Mouse (Mus musculus) myocyte (in vitro differentiated cells): ENCODE measurements around the gene Ddost. TPM values are rescaled to one million over a fixed set of nuclear protein-coding genes. Genes with fewer than 3 reads are reported as not detected.
A peak's percentile ranks its signal among the peaks of the same experiment; 100 is the strongest.

Experiments used
- H3K27me3 ChIP-seq: one replicate; pipeline ENCODE4 v1.6.1; 2011; ENCODE audit not compliant: control insufficient read depth, insufficient read depth, insufficient read length
- H3K36me3 ChIP-seq: one replicate; pipeline ENCODE4 v1.6.1; 2011; ENCODE audit not compliant: control insufficient read depth, insufficient read depth
- H3K4me2 ChIP-seq: one replicate; pipeline ENCODE4 v1.6.1; 2011; ENCODE audit warnings: low read depth, control low read depth
- H3K4me3 ChIP-seq: one replicate; pipeline ENCODE4 v1.5.1; 2011; ENCODE audit warnings: mild to moderate bottlenecking, control low read depth, moderate library complexity
- H3K79me2 ChIP-seq: one replicate; pipeline ENCODE4 v1.6.1; 2011; ENCODE audit not compliant: control insufficient read depth, insufficient read depth
- H3ac ChIP-seq: one replicate; pipeline ENCODE4 v1.6.1; 2011; ENCODE audit not compliant: control insufficient read depth, insufficient read length
- CEBPB ChIP-seq: IDR thresholded peaks from 2 replicates; pipeline ENCODE4 v1.6.1; 2011; ENCODE audit warnings: mild to moderate bottlenecking, moderate library complexity; ENCODE audit not compliant: poor library complexity, insufficient read depth, severe bottlenecking
- E2F4 ChIP-seq: IDR thresholded peaks from one replicate; pipeline ENCODE4 v1.6.1; 2011; ENCODE audit warnings: mild to moderate bottlenecking, control low read depth, moderate library complexity; ENCODE audit not compliant: insufficient read depth
- MAX ChIP-seq: IDR thresholded peaks from one replicate; pipeline ENCODE4 v1.6.1; 2011; ENCODE audit warnings: low read depth, mild to moderate bottlenecking, control low read depth
- MYOD1 ChIP-seq, 3 experiments: IDR thresholded peaks; one replicate each; pipeline ENCODE4 v1.6.1; 2011; ENCODE audit warnings: control low read depth in 2 of 3, low read depth in 2 of 3, mild to moderate bottlenecking in 2 of 3, moderate library complexity in 1 of 3; ENCODE audit not compliant: insufficient read length in 2 of 3, control insufficient read depth in 1 of 3
- MYOG ChIP-seq, 3 experiments: IDR thresholded peaks; one replicate each; pipeline ENCODE4 v1.6.1; 2011; ENCODE audit warnings: control low read depth in 2 of 3, low read depth in 2 of 3, mild to moderate bottlenecking in 2 of 3; ENCODE audit not compliant: insufficient read length in 2 of 3, control insufficient read depth in 1 of 3, insufficient read depth in 1 of 3
- POLR2A ChIP-seq: IDR thresholded peaks from one replicate; pipeline ENCODE4 v1.6.1; 2011; ENCODE audit warnings: low read depth, mild to moderate bottlenecking, control low read depth, moderate library complexity; ENCODE audit not compliant: insufficient read length
- POLR2AphosphoS2 ChIP-seq: IDR thresholded peaks from one replicate; pipeline ENCODE4 v1.6.1; 2011; ENCODE audit warnings: low read depth, control low read depth; ENCODE audit not compliant: insufficient read length
- REST ChIP-seq: IDR thresholded peaks from one replicate; pipeline ENCODE4 v1.6.1; 2011; ENCODE audit warnings: mild to moderate bottlenecking, control low read depth, moderate library complexity; ENCODE audit not compliant: insufficient read depth, insufficient read length
- SRF ChIP-seq: IDR thresholded peaks from one replicate; pipeline ENCODE4 v1.6.1; 2011; ENCODE audit warnings: low read depth; ENCODE audit not compliant: control insufficient read depth, insufficient read length
- TCF12 ChIP-seq: IDR thresholded peaks from one replicate; pipeline ENCODE4 v1.6.1; 2011; ENCODE audit warnings: mild to moderate bottlenecking, control low read depth; ENCODE audit not compliant: poor library complexity, insufficient read depth, severe bottlenecking
- TCF3 ChIP-seq: IDR thresholded peaks from one replicate; pipeline ENCODE4 v1.6.1; 2011; ENCODE audit warnings: low read depth, control low read depth; ENCODE audit not compliant: insufficient read length
- USF1 ChIP-seq: IDR thresholded peaks from one replicate; pipeline ENCODE4 v1.6.1; 2011; ENCODE audit warnings: low read depth, mild to moderate bottlenecking, control low read depth, moderate library complexity
- polyA plus RNA-seq: library from polyadenylated mRNA; unstranded; fragments of >200 nt; fragmentation: generic; extraction: Trizol; gene quantifications from one replicate; pipeline ENCODE4 v1.2.1, GENCODE M21; 2012; ENCODE audit warnings: missing spikeins

The Ddost gene
- polyA plus RNA-seq, result 162 TPM

GRCm38 (mm10) chr4:138304340-138305104, at the start of gene Ddost:
Gene Ddost, plus strand, starts transcription at chr4:138304730.
- H3ac ChIP-seq, result peak within 1 kb of the TSS; percentile 17
- H3K4me2 ChIP-seq, result peak within 1 kb of the TSS; percentile 79
- no peaks in the 10 kb centered on the region for H3K27me3 ChIP-seq
- TF ChIP-seq MYOG (IDR thresholded peaks at IDR 0.05; ENCODE audit: control insufficient read depth in 1 of 3, insufficient read depth in 1 of 3, insufficient read length in 2 of 3, low read depth in 2 of 3) (peak in 1 of 3 experiments; percentile 32), SRF (no peak), MYOD1 (IDR thresholded peaks at IDR 0.05; ENCODE audit: control insufficient read depth in 1 of 3, insufficient read length in 2 of 3, low read depth in 2 of 3) (no peak), POLR2AphosphoS2 (peak; percentile 83), POLR2A (peak; percentile 78), TCF12 (no peak), CEBPB (no peak), E2F4 (peak; percentile 75), USF1 (no peak)
- H3K4me3 ChIP-seq, result peak within 1 kb of the TSS; percentile 28
- H3K79me2 ChIP-seq, result peaks cover 13% of the 10 kb centered on the region
- no peaks in the 10 kb centered on the region for H3K36me3 ChIP-seq

GRCm38 (mm10) chr4:138257116-138257687, 47.3 kb upstream of the Ddost start:
- no peak overlapping the region for H3ac ChIP-seq
- no peak overlapping the region for H3K4me3 ChIP-seq

GRCm38 (mm10) chr4:138258663-138259062, 45.9 kb upstream of the Ddost start:
- H3ac ChIP-seq, result no peak overlapping the region
- TF ChIP-seq MYOG (IDR thresholded peaks at IDR 0.05; ENCODE audit: control insufficient read depth in 1 of 3, insufficient read depth in 1 of 3, insufficient read length in 2 of 3, low read depth in 2 of 3) (no peak), E2F4 (no peak), CEBPB (no peak), POLR2A (no peak), REST (no peak), SRF (no peak), TCF3 (no peak)
- no peak overlapping the region for H3K4me2 ChIP-seq
- no peaks in the 10 kb centered on the region for H3K27me3 ChIP-seq
- H3K79me2 ChIP-seq, result no peaks in the 10 kb centered on the region
- H3K36me3 ChIP-seq, result no peaks in the 10 kb centered on the region
- H3K4me3 ChIP-seq, result no peak overlapping the region

More at GRCm38 (mm10) chr4:138257116-138257687, 47.3 kb upstream of the Ddost start:
- Histone ChIP-seq H3K27me3 (no peaks in the 10 kb centered on the region), H3K79me2 (no peaks in the 10 kb centered on the region), H3K36me3 (no peaks in the 10 kb centered on the region), H3K4me2 (no peak overlapping the region)
- no peak for TF ChIP-seq MAX

- Histone ChIP-seq H3K4me2 (no peak overlapping the region), H3K36me3 (no peaks in the 10 kb centered on the region), H3K79me2 (no peaks in the 10 kb centered on the region), H3K27me3 (no peaks in the 10 kb centered on the region), H3ac (no peak overlapping the region), H3K4me3 (no peak overlapping the region)
- no peak for TF ChIP-seq E2F4
- no peak for TF ChIP-seq POLR2AphosphoS2
- TF ChIP-seq CEBPB, result no peak
- TF ChIP-seq MYOD1 (IDR thresholded peaks at IDR 0.05; ENCODE audit: control insufficient read depth in 1 of 3, insufficient read length in 2 of 3, low read depth in 2 of 3), result no peak
- TF ChIP-seq MYOG (IDR thresholded peaks at IDR 0.05; ENCODE audit: control insufficient read depth in 1 of 3, insufficient read depth in 1 of 3, insufficient read length in 2 of 3, low read depth in 2 of 3), result no peak
- TF ChIP-seq TCF12, result no peak
Observed at GRCm38 (mm10) chr4:138259482-138259881, 45.0 kb upstream of the Ddost start.

- H3ac ChIP-seq, result peak overlapping the region; percentile 16
- no peaks in the 10 kb centered on the region for H3K27me3 ChIP-seq
- H3K4me3 ChIP-seq, result peak overlapping the region; percentile 17
- no peaks in the 10 kb centered on the region for H3K79me2 ChIP-seq
- peak overlapping the region; percentile 70 for H3K4me2 ChIP-seq
- no peaks in the 10 kb centered on the region for H3K36me3 ChIP-seq
- TF ChIP-seq POLR2AphosphoS2 (no peak), E2F4 (no peak), TCF3 (no peak), POLR2A (no peak), MYOG (IDR thresholded peaks at IDR 0.05; ENCODE audit: control insufficient read depth in 1 of 3, insufficient read depth in 1 of 3, insufficient read length in 2 of 3, low read depth in 2 of 3) (no peak), USF1 (no peak), MYOD1 (IDR thresholded peaks at IDR 0.05; ENCODE audit: control insufficient read depth in 1 of 3, insufficient read length in 2 of 3, low read depth in 2 of 3) (no peak), TCF12 (no peak), CEBPB (no peak), MAX (no peak), SRF (no peak), REST (no peak)
Observed at GRCm38 (mm10) chr4:138261843-138262681, 42.5 kb upstream of the Ddost start.
